Mouse (Mus musculus) intestine, embryonic 15.5 days (tissue): ENCODE measurements around the gene Psmb2. TPM values are rescaled to one million over a fixed set of nuclear protein-coding genes. Genes with fewer than 3 reads are reported as not detected.

Source experiments
- ATAC-seq: fragments of 200-750 bp; cut with Nextera tagmentation; 2 replicates; pipeline ENCODE4 v1.8.0; 2017; ENCODE audit warnings: moderate TSS enrichment, moderate library complexity
- H3K27ac ChIP-seq: fragments of 300-500 bp; sonication (generic); 2 replicates; pipeline ENCODE4 v1.5.1; 2015; ENCODE audit warnings: mild to moderate bottlenecking, inconsistent platforms
- H3K27me3 ChIP-seq: fragments of 300-500 bp; sonication (generic); replicated peaks from 2 replicates; pipeline ENCODE4 v1.6.1; 2015; ENCODE audit warnings: inconsistent platforms
- H3K36me3 ChIP-seq: fragments of 300-500 bp; sonication (generic); 2 replicates; pipeline ENCODE4 v1.6.1; 2015; ENCODE audit warnings: inconsistent platforms
- H3K4me1 ChIP-seq: fragments of 300-500 bp; sonication (generic); replicated peaks from 2 replicates; pipeline ENCODE4 v1.6.1; 2015; ENCODE audit warnings: inconsistent platforms
- H3K4me2 ChIP-seq: fragments of 300-500 bp; sonication (generic); replicated peaks from 2 replicates; pipeline ENCODE4 v1.6.1; 2015; ENCODE audit warnings: mild to moderate bottlenecking, inconsistent platforms
- H3K4me3 ChIP-seq: fragments of 300-500 bp; sonication (generic); replicated peaks from 2 replicates; pipeline ENCODE4 v1.5.1; 2015; ENCODE audit warnings: inconsistent platforms
- H3K9ac ChIP-seq: fragments of 300-500 bp; sonication (generic); 2 replicates; pipeline ENCODE4 v1.6.1; 2015; ENCODE audit warnings: inconsistent platforms
- H3K9me3 ChIP-seq: fragments of 300-500 bp; sonication (generic); 2 replicates; pipeline ENCODE4 v1.6.1; 2016; ENCODE audit warnings: inconsistent platforms
- WGBS: fragments of 180-500 bp; shearing (Covaris S2); methylation state at CpG from one replicate; pipeline ENCODE4 v1.1.7; 2015; 5-methylcytosine and 5-hydroxymethylcytosine counted together
- polyA plus RNA-seq: library from polyadenylated mRNA; unstranded; fragments of >200 nt; fragmentation: Nextera tagmentation; extraction: Ambion mirVana; gene quantifications from 2 replicates; pipeline ENCODE4 v1.2.1, GENCODE M21; 2015

The Psmb2 gene
- polyA plus RNA-seq = 500 and 522 TPM in 2 replicates

DNA sequence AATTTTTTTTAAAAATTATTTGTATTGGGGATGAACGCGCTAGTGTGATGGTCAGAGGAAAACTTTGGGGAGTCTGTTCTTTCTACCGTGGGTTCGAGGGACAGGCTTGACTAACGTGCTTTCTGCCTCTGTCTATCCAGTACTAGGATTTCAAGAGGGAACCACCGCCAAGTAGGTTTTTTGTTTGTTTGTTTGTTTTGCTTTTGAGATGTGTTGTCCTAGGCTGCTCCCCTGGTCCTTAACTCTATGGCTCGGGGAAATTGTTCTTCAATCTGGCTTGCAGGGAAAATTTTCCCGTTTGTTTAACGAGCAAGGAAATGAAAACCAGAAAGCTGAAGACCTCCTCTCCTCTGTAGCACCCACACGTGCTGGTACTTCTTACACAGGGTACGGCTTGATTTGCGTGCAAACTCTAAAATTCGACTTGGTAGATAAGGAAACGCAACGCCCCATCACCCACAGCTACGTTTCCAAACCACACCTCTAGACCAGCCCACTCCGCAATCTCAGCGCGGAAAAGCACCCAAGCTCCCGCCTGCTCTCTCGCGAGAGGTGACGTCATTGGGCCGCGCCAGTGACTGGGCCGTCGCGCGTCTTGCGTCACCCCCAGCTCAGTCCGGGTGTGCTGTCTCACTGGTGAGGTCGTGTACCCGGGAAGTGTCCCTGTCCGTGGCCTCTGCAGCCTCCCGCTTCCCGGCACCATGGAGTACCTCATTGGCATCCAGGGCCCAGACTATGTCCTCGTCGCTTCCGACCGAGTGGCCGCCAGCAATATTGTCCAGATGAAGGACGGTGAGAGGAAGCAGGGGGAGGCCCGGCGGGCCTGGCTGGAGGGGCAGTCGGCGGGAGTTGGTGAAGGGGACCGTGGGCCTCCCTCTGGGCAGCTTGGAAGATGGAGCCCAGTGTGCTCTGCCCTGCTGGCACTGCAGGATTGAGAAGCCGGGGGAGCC is at the start of gene Psmb2:
Psmb2 (plus strand) TSS at position 577 of the 950 bp plus-strand sequence.
- Histone ChIP-seq H3K9me3 (no peaks in the 10 kb centered on the region), H3K4me3 (peak within 1 kb of the TSS; percentile 85), H3K4me2 (peak within 1 kb of the TSS; percentile 70), H3K4me1 (no peaks in the 10 kb centered on the region), H3K9ac (peak within 1 kb of the TSS; percentile 93), H3K36me3 (no peaks in the 10 kb centered on the region), H3K27ac (peak within 1 kb of the TSS; percentile 60), H3K27me3 (no peaks in the 10 kb centered on the region)
- peak; percentile 100 for ATAC-seq
- WGBS = 2% methylated on average over 48 of the region's 48 CpGs

DNA sequence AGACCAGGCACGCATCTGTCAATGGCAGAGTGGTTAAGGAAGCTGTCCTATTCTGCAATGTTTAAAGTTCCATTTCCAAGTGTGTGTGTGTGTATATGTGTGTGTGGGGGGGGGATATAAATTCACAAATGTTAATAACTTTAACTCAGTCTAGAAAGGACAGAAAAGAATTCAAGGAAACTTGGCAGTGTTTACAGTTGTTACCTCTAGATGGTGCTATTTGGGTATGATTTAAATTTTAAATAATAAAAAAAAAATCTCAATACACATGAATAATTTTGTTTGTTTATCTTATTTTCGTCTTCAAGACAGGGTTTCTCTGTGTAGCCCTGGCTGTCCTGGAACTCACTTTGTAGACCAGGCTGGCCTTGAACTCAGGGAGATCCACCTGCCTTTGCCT is 45.5 kb upstream of the Psmb2 start:
- Histone ChIP-seq H3K4me2 (no peak overlapping the region), H3K9ac (no peak overlapping the region), H3K4me3 (no peak overlapping the region), H3K27ac (no peak overlapping the region), H3K27me3 (peaks cover 3% of the 10 kb centered on the region; the same call in 1 of the 2 replicates), H3K36me3 (no peaks in the 10 kb centered on the region), H3K9me3 (no peaks in the 10 kb centered on the region), H3K4me1 (no peaks in the 10 kb centered on the region)
- no peak for ATAC-seq
- 35% methylated on average over 2 of the region's 2 CpGs for WGBS

DNA sequence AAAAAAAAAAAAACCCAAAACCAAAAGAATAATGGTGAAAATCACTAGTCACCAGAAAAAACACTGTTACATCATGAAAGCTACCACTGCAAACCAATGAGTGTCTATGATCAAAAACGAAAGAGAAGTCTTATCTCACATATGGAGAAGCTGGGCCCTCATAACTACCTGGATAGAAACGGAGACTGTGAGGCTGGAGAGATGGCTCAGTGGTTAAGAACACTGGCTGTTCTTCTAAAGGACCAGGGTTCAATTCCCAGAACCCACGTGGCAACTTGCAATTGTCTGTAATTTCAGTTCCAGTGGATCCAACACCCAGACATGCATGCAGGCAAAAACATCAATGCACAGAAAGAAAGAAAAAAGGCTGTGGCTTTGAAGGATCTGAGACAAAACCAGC is 44.8 kb upstream of the Psmb2 start:
- Histone ChIP-seq H3K9me3 (no peaks in the 10 kb centered on the region), H3K36me3 (no peaks in the 10 kb centered on the region), H3K4me2 (no peak overlapping the region), H3K27me3 (peaks cover 3% of the 10 kb centered on the region; the same call in 1 of the 2 replicates), H3K4me3 (no peak overlapping the region), H3K27ac (no peak overlapping the region), H3K9ac (no peak overlapping the region), H3K4me1 (no peaks in the 10 kb centered on the region)
- ATAC-seq = no peak
- WGBS = 60% methylated on average over 3 of the region's 3 CpGs

- no peak overlapping the region for H3K4me3 ChIP-seq
- 32% methylated on average over 11 of the region's 11 CpGs for WGBS
- H3K9me3 ChIP-seq = no peaks in the 10 kb centered on the region
- H3K27me3 ChIP-seq = peaks cover 6% of the 10 kb centered on the region; the same call in 1 of the 2 replicates
- H3K9ac ChIP-seq = no peak overlapping the region
- H3K4me1 ChIP-seq = no peaks in the 10 kb centered on the region
- no peak for ATAC-seq
- no peaks in the 10 kb centered on the region for H3K36me3 ChIP-seq
- H3K4me2 ChIP-seq = no peak overlapping the region
- H3K27ac ChIP-seq = no peak overlapping the region
Measured at GRCm38 (mm10) chr4:126636330-126636729, 41.1 kb upstream of the Psmb2 start.

- Histone ChIP-seq H3K27ac (no peak overlapping the region), H3K4me3 (no peak overlapping the region), H3K9ac (no peak overlapping the region), H3K9me3 (no peaks in the 10 kb centered on the region), H3K27me3 (peaks cover 6% of the 10 kb centered on the region; the same call in 1 of the 2 replicates), H3K36me3 (no peaks in the 10 kb centered on the region), H3K4me1 (no peaks in the 10 kb centered on the region), H3K4me2 (no peak overlapping the region)
- WGBS = 69% methylated on average over 4 of the region's 4 CpGs
- ATAC-seq = no peak
Measured at GRCm38 (mm10) chr4:126637446-126637845, 40.0 kb upstream of the Psmb2 start.

- WGBS = 59% methylated on average over 7 of the region's 7 CpGs
- Histone ChIP-seq H3K4me1 (no peaks in the 10 kb centered on the region), H3K27ac (no peak overlapping the region), H3K9me3 (no peaks in the 10 kb centered on the region), H3K36me3 (no peaks in the 10 kb centered on the region), H3K27me3 (peaks cover 6% of the 10 kb centered on the region; the same call in 1 of the 2 replicates), H3K4me3 (no peak overlapping the region), H3K4me2 (no peak overlapping the region), H3K9ac (no peak overlapping the region)
- ATAC-seq = no peak
Measured at GRCm38 (mm10) chr4:126639339-126639738, 38.1 kb upstream of the Psmb2 start.

- no peak for ATAC-seq
- no peak overlapping the region for H3K4me2 ChIP-seq
- H3K9ac ChIP-seq = no peak overlapping the region
- no peaks in the 10 kb centered on the region for H3K36me3 ChIP-seq
- no peaks in the 10 kb centered on the region for H3K4me1 ChIP-seq
- H3K27ac ChIP-seq = no peak overlapping the region
- no peak overlapping the region for H3K4me3 ChIP-seq
- H3K9me3 ChIP-seq = no peaks in the 10 kb centered on the region
- 36% methylated on average over 9 of the region's 9 CpGs for WGBS
- H3K27me3 ChIP-seq = 0 out of 2 replicates have a peak, but pooled peaks cover 2% of the 10 kb centered on the region
Measured at GRCm38 (mm10) chr4:126641901-126642300, 35.5 kb upstream of the Psmb2 start.

DNA sequence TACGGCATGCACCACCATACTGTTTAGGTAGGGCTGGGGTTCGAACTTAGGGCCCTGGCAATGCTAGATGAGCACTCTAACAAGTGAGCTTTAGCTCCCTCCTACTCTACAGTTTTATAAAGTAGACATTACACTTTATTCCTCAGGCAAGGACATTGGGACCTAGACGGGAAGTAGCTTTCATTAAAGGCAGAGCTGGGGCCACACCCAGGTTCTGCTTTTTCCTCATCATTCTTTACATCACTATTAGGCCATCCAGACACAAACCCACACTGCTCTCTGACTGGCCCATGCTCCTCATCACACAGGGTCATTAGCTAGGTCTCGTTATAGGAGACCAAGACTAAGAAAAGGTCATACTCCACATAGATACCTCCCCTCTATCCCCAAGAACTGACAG is 33.6 kb upstream of the Psmb2 start:
- WGBS = 67% methylated on average over 4 of the region's 4 CpGs
- no peak for ATAC-seq
- H3K27me3 ChIP-seq = 0 out of 2 replicates have a peak, but pooled peaks cover 2% of the 10 kb centered on the region
- no peak overlapping the region for H3K4me3 ChIP-seq
- no peaks in the 10 kb centered on the region for H3K4me1 ChIP-seq
- no peaks in the 10 kb centered on the region for H3K9me3 ChIP-seq
- H3K9ac ChIP-seq = no peak overlapping the region
- H3K36me3 ChIP-seq = no peaks in the 10 kb centered on the region
- no peak overlapping the region for H3K27ac ChIP-seq
- H3K4me2 ChIP-seq = no peak overlapping the region

- H3K9ac ChIP-seq = no peak overlapping the region
- no peaks in the 10 kb centered on the region for H3K9me3 ChIP-seq
- no peaks in the 10 kb centered on the region for H3K4me1 ChIP-seq
- ATAC-seq = no peak
- WGBS = 75% methylated on average over 10 of the region's 10 CpGs
- H3K36me3 ChIP-seq = no peaks in the 10 kb centered on the region
- no peak overlapping the region for H3K4me2 ChIP-seq
- H3K4me3 ChIP-seq = no peak overlapping the region
- H3K27ac ChIP-seq = no peak overlapping the region
- H3K27me3 ChIP-seq = 0 out of 2 replicates have a peak, but pooled peaks cover 1% of the 10 kb centered on the region
Measured at GRCm38 (mm10) chr4:126644333-126644963, 33.0 kb upstream of the Psmb2 start.

DNA sequence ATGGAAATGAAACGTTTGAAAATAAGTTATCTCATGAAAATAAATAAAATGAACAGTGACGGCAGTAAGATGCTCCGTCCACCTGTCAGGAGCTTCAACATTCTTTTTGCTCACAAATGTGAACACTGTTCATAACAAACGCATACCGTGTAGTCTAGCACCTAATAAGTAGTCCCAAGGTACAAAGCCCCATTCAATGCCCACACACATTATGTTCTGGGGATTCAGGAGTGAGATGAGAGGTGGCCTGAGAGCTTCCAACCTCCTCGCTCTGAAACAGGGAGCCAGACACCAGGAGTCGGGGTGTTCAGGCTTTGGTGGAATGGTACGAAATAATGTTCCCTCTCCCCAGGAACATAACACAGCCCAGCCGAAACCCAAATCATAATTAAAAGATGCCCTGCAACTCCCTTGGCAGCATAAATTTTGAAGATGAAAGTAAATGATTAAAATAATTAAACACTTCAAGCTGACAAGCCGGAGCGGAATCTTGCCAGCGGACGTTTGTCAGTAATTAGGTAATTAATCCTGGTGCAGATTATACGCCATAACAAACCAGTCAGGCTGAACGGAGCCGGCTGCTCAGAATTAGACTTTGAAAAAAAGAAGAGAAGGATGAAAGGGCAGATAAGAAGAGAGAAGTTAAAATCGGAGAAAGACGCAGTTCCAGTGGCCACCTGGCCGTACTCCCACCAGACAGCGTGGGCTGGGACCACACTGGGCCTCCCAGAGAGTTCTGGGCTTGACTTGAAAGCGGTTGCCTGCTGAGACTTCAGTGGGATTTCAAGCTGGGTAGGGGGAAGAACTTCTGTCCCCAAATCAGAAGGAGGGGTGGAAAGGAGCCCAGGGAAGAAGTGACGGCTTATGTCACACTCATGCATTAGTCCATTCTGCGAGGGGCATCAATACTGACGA is 29.2 kb upstream of the Psmb2 start:
- H3K27ac ChIP-seq = no peak overlapping the region
- no peaks in the 10 kb centered on the region for H3K9me3 ChIP-seq
- H3K4me1 ChIP-seq = no peaks in the 10 kb centered on the region
- H3K4me3 ChIP-seq = no peak overlapping the region
- no peak for ATAC-seq
- no peaks in the 10 kb centered on the region for H3K27me3 ChIP-seq
- no peak overlapping the region for H3K9ac ChIP-seq
- H3K4me2 ChIP-seq = no peak overlapping the region
- H3K36me3 ChIP-seq = no peaks in the 10 kb centered on the region
- WGBS = 52% methylated on average over 24 of the region's 24 CpGs

DNA sequence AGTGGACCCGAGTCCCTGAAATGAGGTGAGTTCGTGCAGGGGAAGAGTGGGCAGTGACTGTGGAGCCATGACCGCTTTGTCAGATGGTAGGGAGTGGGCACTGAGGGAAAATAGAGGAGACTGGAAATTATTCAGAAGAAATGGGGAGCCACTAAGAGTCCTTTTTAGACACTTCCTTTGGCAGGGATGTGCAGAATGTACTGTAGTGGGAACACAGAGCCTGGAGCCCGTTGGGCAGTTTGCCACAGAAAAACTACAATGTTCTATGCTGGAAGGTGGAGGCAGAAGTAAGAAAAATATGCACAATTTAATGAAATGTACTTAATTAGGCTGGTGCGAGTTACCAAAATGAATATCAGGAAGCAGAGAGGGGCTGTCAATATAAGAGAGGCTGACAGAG is 24.3 kb upstream of the Psmb2 start:
- no peak overlapping the region for H3K4me2 ChIP-seq
- H3K9me3 ChIP-seq = no peaks in the 10 kb centered on the region
- H3K4me1 ChIP-seq = no peaks in the 10 kb centered on the region
- 81% methylated on average over 5 of the region's 5 CpGs for WGBS
- no peaks in the 10 kb centered on the region for H3K36me3 ChIP-seq
- H3K4me3 ChIP-seq = no peak overlapping the region
- no peaks in the 10 kb centered on the region for H3K27me3 ChIP-seq
- no peak for ATAC-seq
- no peak overlapping the region for H3K9ac ChIP-seq
- H3K27ac ChIP-seq = no peak overlapping the region

- Histone ChIP-seq H3K27ac (no peak overlapping the region), H3K9me3 (no peaks in the 10 kb centered on the region), H3K4me2 (no peak overlapping the region), H3K27me3 (no peaks in the 10 kb centered on the region), H3K4me1 (no peaks in the 10 kb centered on the region), H3K36me3 (no peaks in the 10 kb centered on the region), H3K4me3 (no peak overlapping the region), H3K9ac (no peak overlapping the region)
- no peak for ATAC-seq
- WGBS = 6% methylated on average over 9 of the region's 9 CpGs
Measured at GRCm38 (mm10) chr4:126655356-126655755, 22.1 kb upstream of the Psmb2 start.
